Mouse (Mus musculus) erythroblast, embryonic 14.5 days (primary cell): ENCODE results near the gene Nanos3.

ENCODE experiments used
- GATA1 ChIP-seq: IDR thresholded peaks from 2 replicates; pipeline ENCODE4 v1.6.1; 2012; ENCODE audit warnings: low read length, inconsistent platforms, mixed read lengths
- TAL1 ChIP-seq: IDR thresholded peaks from 3 replicates; pipeline ENCODE4 v1.6.1; 2012; ENCODE audit warnings: low read length, inconsistent platforms, mixed read lengths

DNA sequence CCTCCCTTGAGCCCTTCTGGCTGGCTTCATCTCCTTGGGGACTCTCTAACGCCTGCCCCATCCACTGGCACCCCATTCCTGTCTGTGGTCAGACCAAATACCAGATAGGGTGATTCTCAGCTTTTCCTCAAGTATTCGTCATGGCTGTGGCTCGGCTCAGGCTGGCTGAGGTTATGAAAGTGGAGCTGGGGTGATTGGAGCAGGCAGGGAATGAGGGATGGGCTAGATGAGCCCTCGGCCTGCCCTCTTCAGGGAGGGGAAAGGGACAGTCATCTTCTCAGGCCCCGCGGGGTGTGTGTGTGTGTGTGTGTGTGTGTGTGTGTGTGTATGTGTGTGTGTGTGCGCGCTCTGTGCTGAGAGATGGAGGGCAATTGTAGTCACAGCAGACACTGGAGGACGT lies 59.4 kb downstream of the Nanos3 start, which contains the start of gene Podnl1:
- TF ChIP-seq GATA1 (no peak), TAL1 (no peak)
